Mouse (Mus musculus) left cerebral cortex, adult 8-10 months (tissue): Measurements from ENCODE around the gene D430041D05Rik. TPM values are rescaled to one million over a fixed set of nuclear protein-coding genes. Genes with fewer than 3 reads are reported as not detected.

ENCODE experiments used
- DNase-seq, 2 experiments: peaks; one replicate each; pipeline ENCODE4 v3.0.0; 2022; ENCODE audit warnings: low spot score in 2 of 2
- total RNA-seq, 4 experiments: library from RNA; stranded (reverse); gene quantifications; 2 replicates each; pipeline ENCODE4 v1.2.4; 2022

The D430041D05Rik gene
- total RNA-seq, 4 experiments from 2014 or later, result 86.2 to 100 (median 90.7) TPM

- DNase-seq, result no peak
These were observed 2.5 kb downstream of the D430041D05Rik start for GRCm38 (mm10) chr2:104408351-104408750.

GRCm38 (mm10) chr2:104407913-104408312 lies 2.9 kb downstream of the D430041D05Rik start:
- no peak for DNase-seq

GRCm38 (mm10) chr2:104404036-104404435 lies 6.8 kb downstream of the D430041D05Rik start:
- no peak for DNase-seq

DNA sequence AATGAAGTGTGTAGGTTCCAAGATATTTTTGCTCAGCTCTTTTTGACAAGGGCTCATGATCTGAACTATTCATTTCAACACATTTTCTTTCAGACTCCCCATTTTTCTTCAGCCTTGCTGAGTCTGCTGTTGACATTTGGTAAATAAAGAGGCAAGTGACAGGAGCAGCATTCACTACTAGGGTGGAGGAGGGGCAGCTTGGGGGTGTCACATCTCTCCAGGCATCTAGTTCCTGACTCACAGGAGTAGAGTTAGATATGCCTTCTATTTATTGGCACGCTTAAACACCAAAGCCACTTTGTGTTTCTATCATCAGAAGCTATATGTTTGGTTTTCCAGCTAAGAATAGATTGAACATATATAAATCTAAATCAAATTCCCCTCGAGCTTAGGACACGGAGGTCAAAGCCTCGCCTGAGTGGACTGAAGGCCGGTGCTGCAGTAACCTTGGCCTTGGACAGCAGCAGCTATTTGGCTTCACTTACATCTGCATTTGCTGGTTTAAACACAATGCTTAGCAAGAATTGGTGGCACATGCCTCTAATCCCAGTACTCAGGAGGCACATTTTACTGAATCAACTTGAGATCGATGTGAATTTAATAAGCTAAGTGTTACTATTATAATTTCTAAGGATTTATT lies 12.0 kb downstream of the D430041D05Rik start:
- no peak for DNase-seq

DNA sequence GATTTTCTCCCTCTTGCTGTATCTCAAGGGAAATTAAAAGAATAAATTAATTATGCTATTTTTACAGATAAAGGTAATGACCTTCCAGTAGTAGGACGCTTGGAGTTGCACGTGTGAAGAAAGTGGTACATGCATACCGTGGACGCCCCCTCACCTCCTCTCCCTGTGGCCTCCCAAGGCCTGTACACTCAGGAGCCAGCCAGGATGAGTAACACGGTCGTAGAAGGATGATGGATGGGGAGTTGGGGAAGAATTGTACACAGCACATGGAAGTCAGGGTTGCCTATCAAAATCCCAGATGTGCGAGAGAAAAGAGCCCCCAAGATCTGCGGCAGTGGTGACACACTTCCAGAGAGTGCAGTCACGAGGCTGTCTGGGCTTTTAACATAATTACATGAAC lies 14.9 kb downstream of the D430041D05Rik start:
- no peak for DNase-seq

GRCm38 (mm10) chr2:104394769-104395168 lies 16.0 kb downstream of the D430041D05Rik start:
- DNase-seq, result no peak

DNA sequence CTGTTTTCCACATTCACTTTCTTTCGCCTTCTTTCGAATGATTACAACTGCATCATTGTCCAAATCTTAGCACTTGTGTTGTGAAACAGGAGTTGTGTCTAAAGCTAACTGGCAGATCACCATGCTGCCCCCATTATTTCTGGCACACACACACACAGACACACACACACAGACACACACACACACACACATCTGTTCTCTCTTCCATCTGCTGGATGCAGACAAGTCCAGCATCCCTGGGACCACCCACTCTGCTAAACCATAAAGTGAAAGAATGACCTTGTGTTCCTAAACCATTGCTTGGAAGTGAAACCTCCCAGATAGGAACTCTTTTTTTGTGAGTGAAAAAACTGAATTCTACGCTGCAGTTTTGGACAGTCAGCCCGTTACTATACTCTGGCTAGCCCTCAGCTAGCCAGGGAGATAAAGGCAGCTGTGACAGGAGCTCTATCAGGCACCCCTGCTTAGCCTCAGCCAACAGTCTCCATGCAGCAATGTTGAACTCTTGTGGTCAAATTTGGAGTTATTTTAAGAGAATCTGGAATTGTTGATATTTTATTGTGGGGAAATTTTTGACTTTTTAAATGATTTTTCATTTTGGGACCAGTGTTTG lies 18.0 kb downstream of the D430041D05Rik start:
- DNase-seq, result no peak

DNA sequence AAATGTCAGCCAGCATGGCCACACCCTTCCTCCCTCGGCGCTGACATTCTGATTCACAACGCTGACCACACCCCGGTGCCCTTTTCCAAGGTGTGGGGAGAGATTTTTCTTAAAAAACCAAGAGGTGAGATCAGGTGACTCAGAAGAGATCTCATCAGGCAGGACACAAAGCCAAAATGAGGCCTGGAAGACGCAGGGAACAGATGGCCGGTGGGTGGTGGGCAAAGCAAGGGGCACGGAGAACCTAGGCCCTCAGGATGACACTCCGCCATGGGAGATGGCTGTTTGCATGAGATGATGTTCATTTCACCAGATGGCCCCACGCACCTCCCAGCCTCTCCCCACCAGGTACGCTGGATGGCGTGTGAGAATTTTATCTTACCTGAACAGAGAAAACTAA lies 21.6 kb downstream of the D430041D05Rik start:
- no peak for DNase-seq

- no peak for DNase-seq
These were observed 24.9 kb downstream of the D430041D05Rik start for GRCm38 (mm10) chr2:104385941-104386340.

- DNase-seq, result no peak
These were observed 27.2 kb downstream of the D430041D05Rik start for GRCm38 (mm10) chr2:104383589-104383988.

GRCm38 (mm10) chr2:104382813-104383212 lies 28.0 kb downstream of the D430041D05Rik start:
- no peak for DNase-seq

DNA sequence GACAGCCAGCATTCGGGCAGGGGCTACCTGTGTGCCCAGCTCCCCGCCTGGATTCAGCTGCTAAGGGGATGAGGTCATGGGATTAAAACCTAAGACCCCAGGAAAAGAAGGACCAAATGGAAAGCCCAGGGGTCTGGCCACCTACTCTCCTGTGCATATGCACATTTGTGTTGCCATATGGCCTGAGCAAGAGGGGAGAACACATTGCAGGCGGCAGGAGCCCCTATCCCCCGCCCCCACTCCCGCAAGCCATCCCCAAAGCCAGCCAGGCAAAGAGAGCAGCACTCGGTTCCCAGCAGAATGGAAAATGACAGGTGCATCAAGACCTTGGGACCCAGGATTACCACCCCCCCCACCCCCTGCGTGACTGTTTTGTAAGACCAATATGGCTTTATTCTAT lies 31.5 kb downstream of the D430041D05Rik start:
- no peak for DNase-seq

GRCm38 (mm10) chr2:104378791-104379190 lies 32.0 kb downstream of the D430041D05Rik start:
- DNase-seq, result no peak

DNA sequence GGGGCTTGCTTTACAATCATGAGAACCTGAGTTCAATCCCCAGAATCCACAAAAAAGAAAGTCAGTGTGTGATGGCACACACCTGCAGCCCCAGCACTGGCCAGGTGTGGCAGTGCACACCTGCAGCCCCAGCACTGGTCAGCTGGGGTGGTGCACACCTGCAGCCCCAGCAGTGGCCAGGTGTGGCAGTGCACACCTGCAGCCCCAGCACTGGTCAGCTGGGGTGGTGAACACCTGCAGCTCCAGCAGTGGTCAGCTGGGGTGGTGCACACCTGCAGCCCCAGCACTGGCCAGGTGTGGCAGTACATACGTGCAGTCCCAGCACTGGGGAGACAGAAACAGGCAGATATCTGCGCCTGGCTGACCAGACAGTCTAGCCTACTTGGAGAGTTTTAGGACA lies 32.8 kb downstream of the D430041D05Rik start:
- DNase-seq, result no peak

- DNase-seq, result no peak
These were observed 38.7 kb downstream of the D430041D05Rik start for GRCm38 (mm10) chr2:104372156-104372555.

- DNase-seq, result no peak
These were observed 39.1 kb downstream of the D430041D05Rik start for GRCm38 (mm10) chr2:104371606-104372130.

- DNase-seq, result peak in 1 of 2 experiments; percentile 35
These were observed 42.9 kb downstream of the D430041D05Rik start for GRCm38 (mm10) chr2:104367836-104368298.

DNA sequence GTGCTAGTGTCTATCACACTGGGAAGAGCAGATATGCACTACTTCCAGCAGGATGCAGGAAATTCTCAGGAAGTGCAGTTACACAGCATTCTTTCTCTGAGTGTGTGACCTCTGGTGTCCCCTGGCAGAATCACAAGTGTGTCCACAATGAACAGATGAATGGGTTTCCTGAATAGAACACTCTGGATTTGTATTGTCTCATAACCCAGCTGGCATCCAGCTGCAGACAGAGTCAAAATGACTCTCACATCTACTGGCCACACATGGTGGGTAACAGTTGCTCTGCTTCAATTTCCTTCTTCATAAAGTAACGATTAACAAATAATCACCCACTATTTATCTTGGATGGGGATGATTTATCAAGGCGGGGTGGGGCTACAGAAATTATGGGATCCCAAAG lies 43.5 kb downstream of the D430041D05Rik start:
- DNase-seq, result no peak

DNA sequence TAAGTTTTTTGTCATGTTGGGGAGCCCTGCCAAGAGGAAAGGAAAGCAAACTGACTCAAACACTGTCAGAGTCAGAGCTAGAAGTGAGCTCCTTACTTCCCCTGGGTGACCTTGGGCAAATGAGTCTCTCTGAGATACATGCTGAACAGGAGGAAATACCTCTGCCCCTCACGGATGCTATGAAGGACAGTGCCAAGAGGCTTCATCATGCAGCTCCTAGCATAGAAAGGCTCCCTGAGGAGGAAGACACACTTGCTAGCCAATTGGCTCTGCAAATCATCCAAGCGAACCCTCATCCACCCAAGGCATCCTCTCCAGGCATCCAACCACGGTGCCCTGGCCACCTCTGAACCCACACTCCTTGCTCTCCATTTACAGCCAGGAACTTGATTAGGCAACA lies 51.5 kb downstream of the D430041D05Rik start:
- no peak for DNase-seq

GRCm38 (mm10) chr2:104358881-104359280 lies 51.9 kb downstream of the D430041D05Rik start:
- DNase-seq, result no peak

- peak in 1 of 2 experiments; percentile 28 for DNase-seq
These were observed 54.3 kb downstream of the D430041D05Rik start for GRCm38 (mm10) chr2:104356531-104356930.

DNA sequence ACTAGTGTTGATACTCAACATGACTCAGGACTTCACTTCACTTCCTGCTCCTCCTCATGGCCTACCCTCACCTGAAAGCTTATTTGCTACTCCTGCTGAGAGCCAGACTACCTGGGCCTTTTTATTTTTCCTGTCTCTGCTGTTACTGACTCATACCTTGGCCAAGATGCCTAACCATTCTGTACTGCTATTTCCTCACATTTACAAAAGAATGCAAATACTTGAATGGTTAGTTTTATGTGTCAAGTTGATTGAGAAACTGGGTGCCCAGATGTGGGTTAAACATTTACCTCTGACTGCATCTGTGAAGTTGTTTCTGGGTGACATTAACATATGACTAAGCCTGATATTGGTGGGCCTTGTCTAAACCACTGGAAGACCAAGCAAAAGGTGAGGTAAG lies 56.7 kb downstream of the D430041D05Rik start:
- DNase-seq, result no peak

GRCm38 (mm10) chr2:104352204-104352493 lies 58.7 kb downstream of the D430041D05Rik start:
- DNase-seq, result no peak
